In the genomic region with DNA sequence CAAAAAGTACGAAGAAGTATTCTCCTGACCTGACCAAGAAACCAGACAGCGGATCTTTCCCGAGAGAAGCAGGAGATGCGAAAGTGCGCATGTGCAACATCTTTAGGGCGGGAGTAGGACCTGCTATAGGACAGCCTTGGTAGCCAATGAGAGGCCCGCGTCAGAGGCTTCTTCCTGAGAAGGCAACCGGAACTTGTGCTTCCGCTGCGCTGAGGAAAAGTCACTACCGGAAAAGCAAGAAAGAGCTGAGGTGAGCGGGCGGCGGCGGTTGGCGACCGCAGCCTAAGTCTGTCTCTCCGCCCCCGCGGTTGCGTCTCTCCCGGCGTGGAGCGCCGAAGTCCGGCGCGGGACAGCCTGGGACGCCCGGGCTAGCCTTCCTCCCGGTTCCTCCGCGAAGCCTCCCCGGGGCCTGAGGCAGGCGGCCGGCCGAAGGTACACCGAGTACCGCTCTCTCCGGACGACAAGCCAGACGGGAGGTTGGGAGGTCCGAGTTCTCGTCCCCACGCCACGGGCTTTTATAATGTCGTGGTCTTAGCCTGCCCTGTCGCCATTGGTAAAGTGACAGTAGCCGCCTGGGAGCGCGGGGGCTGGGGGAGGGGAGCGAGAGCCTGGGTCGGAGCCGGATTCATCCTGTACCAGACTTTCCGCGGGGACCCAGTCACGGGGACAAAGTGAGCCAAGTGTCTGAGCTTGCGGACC, we compare ENCODE assay signal across 8 mouse cellular contexts. TPM values are rescaled to one million over a fixed set of nuclear protein-coding genes. Genes with fewer than 3 reads are reported as not detected.
DNase-seq lines count a peak whose midpoint lies in the region; ATAC-seq and TF ChIP-seq lines count a peak whose summit lies in the region.

Med7 (plus strand) TSS at position 166 of the 699 bp plus-strand sequence.

- peak within 1 kb of the TSS; percentile 93 for H3K9ac ChIP-seq in ES-Bruce4 (ENCODE audit: low read depth, poor library complexity, severe bottlenecking)
- peak within 1 kb of the TSS; percentile 89 for H3K9ac ChIP-seq in forebrain, embryonic 13.5 days
- peak within 1 kb of the TSS; percentile 100 for H3K9ac ChIP-seq in liver, postnatal 0 days (replicated peaks)
- peak within 1 kb of the TSS; percentile 85 for H3K9ac ChIP-seq in neural tube, embryonic 14.5 days (replicated peaks; ENCODE audit: low read depth, low read length)

- no peaks in the 10 kb centered on the region for H3K9me3 ChIP-seq in ES-Bruce4 (replicated peaks; ENCODE audit: control insufficient read depth, insufficient read depth, low read length, poor library complexity, severe bottlenecking)
- no peaks in the 10 kb centered on the region for H3K9me3 ChIP-seq in forebrain, embryonic 13.5 days (replicated peaks)
- no peaks in the 10 kb centered on the region for H3K9me3 ChIP-seq in liver, postnatal 0 days (ENCODE audit: low read length)
- H3K9me3 ChIP-seq in neural tube, embryonic 14.5 days (ENCODE audit: control insufficient read depth, low read length) = no peaks in the 10 kb centered on the region

- H3K27ac ChIP-seq in ES-Bruce4 (ENCODE audit: insufficient read depth, low read length) = no peak within 1 kb of the TSS
- peak within 1 kb of the TSS; percentile 83 for H3K27ac ChIP-seq in forebrain, embryonic 13.5 days
- H3K27ac ChIP-seq in liver, postnatal 0 days (ENCODE audit: low read depth) = peak within 1 kb of the TSS; percentile 100
- peak within 1 kb of the TSS; percentile 75 for H3K27ac ChIP-seq in neural tube, embryonic 14.5 days (ENCODE audit: low read depth, low read length)

- DNase-seq in heart, postnatal 10 days = peak; percentile 96
- DNase-seq in large intestine, adult 2 months (ENCODE audit: low read depth, low spot score) = peak; percentile 94
- peak; percentile 93 for DNase-seq in liver, postnatal 0 days
- DNase-seq in testis, postnatal 10 days (ENCODE audit: low spot score) = peak; percentile 91

- peak within 1 kb of the TSS; percentile 94 for H3K4me3 ChIP-seq in ES-Bruce4 (ENCODE audit: low read depth, low read length)
- H3K4me3 ChIP-seq in forebrain, embryonic 13.5 days = peak within 1 kb of the TSS; percentile 96
- peak within 1 kb of the TSS; percentile 100 for H3K4me3 ChIP-seq in liver, postnatal 0 days (ENCODE audit: low read depth, low read length)
- H3K4me3 ChIP-seq in neural tube, embryonic 14.5 days (ENCODE audit: low read depth, low read length) = peak within 1 kb of the TSS; percentile 96

- no peak for TF ChIP-seq CTCF in ES-Bruce4 (IDR thresholded peaks at IDR 0.05; ENCODE audit: low read depth, low read length)
- no peak for TF ChIP-seq CTCF in liver, postnatal 0 days (IDR thresholded peaks at IDR 0.05; ENCODE audit: low read depth)

- peak within 1 kb of the TSS; percentile 84 for H3K4me2 ChIP-seq in forebrain, embryonic 13.5 days
- peak within 1 kb of the TSS; percentile 87 for H3K4me2 ChIP-seq in liver, postnatal 0 days (ENCODE audit: low read depth, low read length)
- peak within 1 kb of the TSS; percentile 91 for H3K4me2 ChIP-seq in neural tube, embryonic 14.5 days (ENCODE audit: low read depth, low read length)

- TF ChIP-seq EP300 in ES-Bruce4 (IDR thresholded peaks at IDR 0.05; ENCODE audit: insufficient read depth, low read depth, low read length) = no peak
- TF ChIP-seq EP300 in liver, postnatal 0 days (IDR thresholded peaks at IDR 0.05; ENCODE audit: low read depth) = no peak

- H3K36me3 ChIP-seq in ES-Bruce4 (ENCODE audit: control insufficient read depth, insufficient read depth, low read length, poor library complexity, severe bottlenecking) = peaks cover 23% of the 10 kb centered on the region
- peaks cover 20% of the 10 kb centered on the region for H3K36me3 ChIP-seq in forebrain, embryonic 13.5 days (ENCODE audit: poor library complexity, severe bottlenecking)
- peaks cover 18% of the 10 kb centered on the region for H3K36me3 ChIP-seq in liver, postnatal 0 days (replicated peaks; ENCODE audit: insufficient read depth, low read length)
- H3K36me3 ChIP-seq in neural tube, embryonic 14.5 days (ENCODE audit: control insufficient read depth, insufficient read depth, low read length) = peaks cover 3% of the 10 kb centered on the region; the same call in 1 of the 2 replicates

- intact Hi-C loops in heart, postnatal 10 days (cut with DNase I) = no loop called here

- H3K4me1 ChIP-seq in ES-Bruce4 (ENCODE audit: control insufficient read depth, insufficient read depth, low read length) = peaks cover 2% of the 10 kb centered on the region
- peaks cover 11% of the 10 kb centered on the region for H3K4me1 ChIP-seq in forebrain, embryonic 13.5 days
- peaks cover 9% of the 10 kb centered on the region for H3K4me1 ChIP-seq in liver, postnatal 0 days (ENCODE audit: insufficient read depth)
- peaks cover 4% of the 10 kb centered on the region for H3K4me1 ChIP-seq in neural tube, embryonic 14.5 days (ENCODE audit: control insufficient read depth, insufficient read depth, low read length)

- TF ChIP-seq POLR2A in ES-Bruce4 (IDR thresholded peaks at IDR 0.05; ENCODE audit: insufficient read depth, low read length) = peak; percentile 39

- peak; percentile 100 for ATAC-seq in cerebellum, adult (ENCODE audit: insufficient number of reproducible peaks, low FRiP score, low TSS enrichment)
- peak; percentile 100 for ATAC-seq in forebrain, embryonic 13.5 days
- peak; percentile 98 for ATAC-seq in liver, postnatal 0 days
- ATAC-seq in neural tube, embryonic 14.5 days (ENCODE audit: low read depth) = peak; percentile 100

- WGBS in forebrain, embryonic 13.5 days = under 1% methylated on average over 59 of the region's 59 CpGs
- 2% methylated on average over 59 of the region's 59 CpGs for WGBS in large intestine, adult 2 months
- under 1% methylated on average over 58 of the region's 59 CpGs for WGBS in liver, postnatal 0 days (ENCODE audit: insufficient replicate concordance)
- under 1% methylated on average over 59 of the region's 59 CpGs for WGBS in neural tube, embryonic 14.5 days

- no peaks in the 10 kb centered on the region for H3K27me3 ChIP-seq in ES-Bruce4 (ENCODE audit: control insufficient read depth, insufficient read depth, low read length, poor library complexity, severe bottlenecking)
- no peaks in the 10 kb centered on the region for H3K27me3 ChIP-seq in forebrain, embryonic 13.5 days
- no peaks in the 10 kb centered on the region for H3K27me3 ChIP-seq in liver, postnatal 0 days (ENCODE audit: insufficient read depth, low read length)
- H3K27me3 ChIP-seq in neural tube, embryonic 14.5 days (ENCODE audit: control insufficient read depth, insufficient read depth, low read length) = no peaks in the 10 kb centered on the region

RNA-seq across cellular contexts. Expression of gene Med7, which starts in this region (rescaled TPM):
- polyA plus RNA-seq in ES-Bruce4 (2011; ENCODE audit: insufficient read depth, insufficient read length, low read depth, missing spikeins) = 48.6 and 57.4 TPM in 2 replicates
- polyA plus RNA-seq in forebrain, embryonic 13.5 days (2015; fragmentation: Nextera tagmentation; extraction: Ambion mirVana) = 94.8 and 95.0 TPM in 2 replicates
- total RNA-seq in heart, postnatal 10 days (2021) = 10 to 100 TPM; 18.8 to 19.0 TPM
- polyA plus RNA-seq in large intestine, adult 2 months (2012; rRNA removed) = 7.4 and 10.5 TPM in 2 replicates
- 39.4 and 41.4 TPM in 2 replicates for polyA plus RNA-seq in liver, postnatal 0 days (2015; fragmentation: Nextera tagmentation; extraction: Ambion mirVana)
- 67.7 and 69.6 TPM in 2 replicates for polyA plus RNA-seq in neural tube, embryonic 14.5 days (2014; fragmentation: Nextera tagmentation; extraction: Ambion mirVana)
